Mouse (Mus musculus) lung, adult 18-20 months (tissue): ENCODE results near the gene Krtap6-2.

ENCODE experiments used
- DNase-seq, 2 experiments: peaks; one replicate each; pipeline ENCODE4 v3.0.0; 2022; ENCODE audit warnings: mixed read lengths in 2 of 2

The Krtap6-2 gene

GRCm38 (mm10) chr16:89420011-89420410, at the start of gene Krtap6-2:
Gene Krtap6-2, minus strand, starts transcription at chr16:89420111.
- DNase-seq = no peak

- DNase-seq = no peak
These were observed 41.3 kb upstream of the Krtap6-2 start for GRCm38 (mm10) chr16:89461189-89461588.

DNA sequence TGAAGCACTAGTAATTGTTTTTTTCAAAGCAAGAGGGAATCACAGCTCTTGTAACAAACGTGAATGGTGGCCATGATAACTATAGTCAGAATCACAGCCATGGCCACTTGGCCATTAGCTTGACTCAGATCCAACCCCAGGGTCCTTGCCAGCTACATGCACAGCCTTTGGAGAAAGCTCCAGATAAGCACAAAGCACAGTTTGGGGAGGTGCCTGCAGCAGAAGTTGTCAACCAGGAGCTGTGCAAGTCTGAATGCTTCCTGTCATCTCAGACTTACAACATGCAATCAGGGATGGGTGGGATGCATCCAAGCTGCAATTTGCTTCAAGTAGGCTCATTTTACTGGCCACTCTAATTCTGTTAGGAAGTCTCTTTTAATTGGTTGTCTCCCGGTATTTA, 9.7 kb upstream of the Krtap6-2 start:
- DNase-seq = no peak

GRCm38 (mm10) chr16:89425310-89425709, 5.4 kb upstream of the Krtap6-2 start:
- no peak for DNase-seq

DNA sequence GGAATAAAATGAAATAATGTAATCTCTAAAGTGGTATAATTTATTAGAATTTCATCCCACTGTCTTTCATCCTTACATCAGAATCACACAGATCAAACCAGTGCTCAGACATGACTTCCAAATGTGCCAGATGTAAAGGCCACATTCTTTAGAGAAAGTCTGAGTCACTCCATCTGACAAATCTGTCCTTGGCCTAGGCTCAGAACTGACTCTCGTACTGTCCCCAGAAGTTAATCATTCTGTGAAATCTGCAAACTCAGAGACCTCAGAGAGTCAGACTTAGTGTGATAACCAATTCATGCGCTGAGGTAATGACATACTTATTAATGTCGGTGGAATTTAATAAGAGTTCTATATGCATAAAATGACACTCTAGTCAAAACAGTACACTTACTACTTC, 3.6 kb downstream of the Krtap6-2 start:
- no peak for DNase-seq

DNA sequence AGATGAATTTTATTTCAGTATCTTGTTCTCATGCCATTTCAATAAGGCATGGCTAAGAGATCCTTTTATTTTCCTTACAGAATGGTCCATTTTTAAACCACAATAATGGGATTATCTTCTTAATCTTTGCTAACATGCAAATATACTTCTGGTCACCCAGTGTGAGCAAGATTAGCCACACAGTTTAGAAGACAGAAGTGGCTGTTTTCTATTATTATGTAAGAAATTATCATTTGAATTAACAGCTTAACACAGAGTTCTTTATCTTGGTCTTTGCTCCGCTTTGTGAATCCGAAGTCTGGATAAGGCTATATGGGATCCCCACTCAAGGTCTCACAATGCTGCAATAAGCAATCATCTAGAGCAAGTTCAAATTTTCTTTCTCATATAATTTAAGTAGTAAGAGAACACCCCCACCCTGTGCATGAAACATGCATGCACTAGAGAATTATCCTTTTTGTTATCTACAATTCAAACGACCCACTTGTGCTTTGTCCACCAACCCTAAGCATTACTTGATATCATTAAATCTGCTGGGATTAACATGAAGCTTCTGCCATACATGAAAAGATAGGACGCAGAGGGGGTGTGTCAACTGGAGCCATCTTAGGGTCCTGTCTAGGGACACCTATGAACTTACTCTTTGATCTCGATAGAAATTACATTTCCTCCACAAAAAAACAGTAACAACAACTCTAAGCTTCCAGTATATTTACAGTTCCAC, 9.4 kb downstream of the Krtap6-2 start:
- DNase-seq = no peak

DNA sequence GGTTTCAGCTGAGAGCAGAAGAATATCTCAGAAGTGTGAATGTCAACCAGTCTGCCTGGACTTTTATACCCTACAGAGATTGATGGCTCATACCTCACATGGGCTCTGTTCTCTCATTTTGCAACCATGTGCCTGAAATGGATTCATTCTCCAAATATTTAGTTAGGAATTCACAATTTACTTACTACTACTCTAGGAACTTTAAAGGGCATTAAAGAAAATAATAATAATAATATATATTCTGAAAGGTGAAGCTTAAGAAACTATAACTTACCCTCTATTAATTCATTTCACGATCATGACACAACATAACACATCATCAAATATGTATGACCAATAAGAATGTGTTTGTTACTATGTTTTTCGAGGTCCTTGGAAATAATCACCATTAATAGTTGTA, 16.1 kb downstream of the Krtap6-2 start, which contains the start of gene Krtap21-1:
Gene Krtap21-1 (minus strand): TSS at position 101 of the 400 bp plus-strand sequence.
- DNase-seq = no peak

DNA sequence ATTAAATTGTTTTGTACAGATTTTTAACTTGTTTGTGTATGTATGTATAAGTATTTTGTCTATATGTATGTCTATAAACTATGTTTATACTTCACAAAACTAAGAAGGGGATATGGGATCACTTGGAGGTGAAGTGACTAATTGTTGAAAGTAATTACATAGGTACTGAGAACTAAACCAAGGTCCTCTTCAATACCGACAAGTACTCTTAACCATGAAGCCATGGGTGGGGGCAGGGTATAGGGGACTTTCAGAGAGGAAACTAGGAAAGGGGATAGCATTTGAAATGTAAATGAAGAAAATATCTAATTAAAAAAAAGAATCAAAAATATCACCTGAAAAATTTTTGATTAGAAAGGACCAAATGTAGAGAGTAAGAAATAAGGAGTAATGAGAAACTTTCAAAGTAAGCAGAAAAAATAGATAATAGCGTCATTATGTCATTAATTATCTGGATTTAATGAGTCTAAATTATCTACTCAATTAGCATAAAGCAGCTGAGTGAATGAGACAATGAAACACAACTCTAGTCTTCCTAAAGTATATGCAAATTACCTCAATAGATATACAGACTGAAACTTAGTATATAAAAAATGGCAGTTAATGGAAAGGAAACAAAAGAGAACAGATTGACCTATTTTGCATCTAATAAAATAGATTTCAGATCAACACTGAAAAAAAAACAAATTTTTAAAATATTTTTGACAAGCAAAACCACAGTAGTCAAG, 47.0 kb downstream of the Krtap6-2 start:
- no peak for DNase-seq
